Mouse (Mus musculus): ENCODE results near the gene Slc5a10.

Gene Slc5a10

GRCm38 (mm10) chr11:61720636-61721035 lies at the start of gene Slc5a10:
Gene Slc5a10 (minus strand): TSS chr11:61720826.
- no peak for DNase-seq (ENCODE audit: low spot score)

GRCm38 (mm10) chr11:61761584-61762407 lies 41.2 kb upstream of the Slc5a10 start, which contains the start of gene Prpsap2:
Gene Prpsap2 (minus strand): TSS chr11:61762088.
- peak; percentile 99 for DNase-seq (ENCODE audit: low spot score)

- peak; percentile 35 for DNase-seq (ENCODE audit: low spot score)
These were observed 39.9 kb upstream of the Slc5a10 start for GRCm38 (mm10) chr11:61760518-61760917.

- no peak for DNase-seq (ENCODE audit: low spot score)
These were observed 36.5 kb upstream of the Slc5a10 start for GRCm38 (mm10) chr11:61757151-61757550.

GRCm38 (mm10) chr11:61751612-61752011 lies 31.0 kb upstream of the Slc5a10 start:
- DNase-seq (ENCODE audit: low spot score): no peak

GRCm38 (mm10) chr11:61747161-61747560 lies 26.5 kb upstream of the Slc5a10 start:
- DNase-seq (ENCODE audit: low spot score): no peak

GRCm38 (mm10) chr11:61745781-61746180 lies 25.2 kb upstream of the Slc5a10 start:
- no peak for DNase-seq (ENCODE audit: low spot score)

GRCm38 (mm10) chr11:61744460-61744859 lies 23.8 kb upstream of the Slc5a10 start:
- no peak for DNase-seq (ENCODE audit: low spot score)

- no peak for DNase-seq (ENCODE audit: low spot score)
These were observed 23.1 kb upstream of the Slc5a10 start for GRCm38 (mm10) chr11:61743768-61744167.

- no peak for DNase-seq (ENCODE audit: low spot score)
These were observed 19.9 kb upstream of the Slc5a10 start for GRCm38 (mm10) chr11:61740500-61740899.

- DNase-seq (ENCODE audit: low spot score): no peak
These were observed 16.7 kb upstream of the Slc5a10 start for GRCm38 (mm10) chr11:61737290-61737689.

GRCm38 (mm10) chr11:61732672-61733071 lies 12.0 kb upstream of the Slc5a10 start:
- DNase-seq (ENCODE audit: low spot score): no peak

GRCm38 (mm10) chr11:61728037-61728436 lies 7.4 kb upstream of the Slc5a10 start:
- no peak for DNase-seq (ENCODE audit: low spot score)

GRCm38 (mm10) chr11:61722077-61722476 lies 1.5 kb upstream of the Slc5a10 start:
- DNase-seq (ENCODE audit: low spot score): no peak

- no peak for DNase-seq (ENCODE audit: low spot score)
These were observed 800 bp downstream of the Slc5a10 start for GRCm38 (mm10) chr11:61719826-61720225.

- no peak for DNase-seq (ENCODE audit: low spot score)
These were observed 1.2 kb downstream of the Slc5a10 start for GRCm38 (mm10) chr11:61719387-61719786.

GRCm38 (mm10) chr11:61717990-61718389 lies 2.6 kb downstream of the Slc5a10 start:
- no peak for DNase-seq (ENCODE audit: low spot score)

GRCm38 (mm10) chr11:61715130-61715529 lies 5.5 kb downstream of the Slc5a10 start:
- DNase-seq (ENCODE audit: low spot score): no peak

- DNase-seq (ENCODE audit: low spot score): peak; percentile 73
These were observed 6.1 kb downstream of the Slc5a10 start for GRCm38 (mm10) chr11:61714346-61715117.

GRCm38 (mm10) chr11:61713157-61713855 lies 7.3 kb downstream of the Slc5a10 start:
- DNase-seq (ENCODE audit: low spot score): no peak

GRCm38 (mm10) chr11:61708928-61709327 lies 11.7 kb downstream of the Slc5a10 start:
- DNase-seq (ENCODE audit: low spot score): no peak

- DNase-seq (ENCODE audit: low spot score): no peak
These were observed 14.4 kb downstream of the Slc5a10 start for GRCm38 (mm10) chr11:61706232-61706631.

Data from T-cell, adult 2 months (primary cell).